Mouse (Mus musculus): ENCODE measurements around the gene Golga2. TPM values are rescaled to one million over a fixed set of nuclear protein-coding genes. Genes with fewer than 3 reads are reported as not detected.
A peak's percentile ranks its signal among the peaks of the same experiment; 100 is the strongest.
"Not testable (repeated sequence)": the region's sequence is repeated elsewhere in the genome, so short reads cannot be mapped to it uniquely, and the experiment has no call there.

Gene Golga2
- polyA plus RNA-seq, 1 experiment from 2014 or later = 20.2 TPM

DNA sequence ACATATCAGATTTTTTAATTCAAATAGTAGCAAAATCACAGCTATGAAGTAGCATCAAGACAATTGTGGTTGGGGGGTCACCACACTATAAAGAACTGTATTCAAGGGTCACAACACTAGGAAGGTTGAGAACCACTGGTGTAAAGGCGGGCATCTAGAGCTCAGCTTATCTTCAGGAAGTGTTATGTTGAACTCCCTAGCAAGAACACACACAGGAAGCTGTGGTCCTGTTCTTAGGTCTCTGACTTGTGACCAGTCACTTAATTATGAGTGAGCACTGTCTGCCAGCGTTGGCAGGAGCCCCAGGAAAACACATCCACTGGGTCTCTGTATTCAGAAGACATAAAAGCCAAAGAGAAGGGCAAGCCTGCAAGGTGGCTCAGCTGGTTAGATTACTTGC, 4.9 kb upstream of the Golga2 start:
- H3K36me3 ChIP-seq (ENCODE audit: control insufficient read depth, insufficient read depth, low read length) = peaks cover 78% of the 10 kb centered on the region
- ATAC-seq (replicated peaks; ENCODE audit: low FRiP score, low TSS enrichment, low read depth) = no peak
- no peak for DNase-seq (ENCODE audit: low spot score)
- no peak overlapping the region for H3K4me3 ChIP-seq (ENCODE audit: low read depth, low read length)
- no peaks in the 10 kb centered on the region for H3K27me3 ChIP-seq (replicated peaks; ENCODE audit: control insufficient read depth, insufficient read depth, low read length)
- no peaks in the 10 kb centered on the region for H3K9me3 ChIP-seq (ENCODE audit: control insufficient read depth, low read length)
- no peak overlapping the region for H3K9ac ChIP-seq (ENCODE audit: low read length)
- no peak overlapping the region for H3K4me2 ChIP-seq (ENCODE audit: low read length)
- H3K4me1 ChIP-seq (replicated peaks; ENCODE audit: control insufficient read depth, insufficient read depth, low read length) = no peaks in the 10 kb centered on the region; the same call in 1 of the 2 replicates
- 91% methylated on average over 2 of the region's 2 CpGs for WGBS
- H3K27ac ChIP-seq (ENCODE audit: low read depth) = no peak overlapping the region

DNA sequence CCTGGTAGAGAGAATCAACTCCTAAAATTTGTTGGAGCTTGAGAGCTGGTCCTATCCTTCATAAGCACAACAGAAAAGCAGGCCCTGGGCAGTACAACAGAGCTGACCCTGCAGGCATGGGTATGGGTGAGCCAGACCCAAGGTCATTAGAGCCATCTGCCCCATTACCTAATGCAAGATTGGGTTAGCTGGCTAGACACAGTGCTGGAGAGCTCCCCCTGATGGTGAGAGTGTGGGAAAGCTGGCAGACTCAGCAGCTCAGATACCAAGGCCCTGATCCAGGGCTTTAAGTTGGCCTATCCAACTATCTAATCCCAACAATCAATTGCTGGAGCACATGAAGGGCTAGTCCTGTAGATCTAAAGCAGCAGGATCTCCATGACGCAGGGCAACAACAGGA, 4.5 kb upstream of the Golga2 start:
- H3K4me2 ChIP-seq (ENCODE audit: low read length) = no peak overlapping the region
- DNase-seq (ENCODE audit: low spot score) (no peak), ATAC-seq (replicated peaks; ENCODE audit: low FRiP score, low TSS enrichment, low read depth) (no peak)
- no peak overlapping the region for H3K27ac ChIP-seq (ENCODE audit: low read depth)
- no peak overlapping the region for H3K9ac ChIP-seq (ENCODE audit: low read length)
- no peak overlapping the region for H3K4me3 ChIP-seq (ENCODE audit: low read depth, low read length)
- H3K27me3 ChIP-seq (replicated peaks; ENCODE audit: control insufficient read depth, insufficient read depth, low read length) = no peaks in the 10 kb centered on the region
- 81% methylated on average over 1 of the region's 1 CpGs for WGBS
- no peaks in the 10 kb centered on the region; the same call in 1 of the 2 replicates for H3K4me1 ChIP-seq (replicated peaks; ENCODE audit: control insufficient read depth, insufficient read depth, low read length)
- no peaks in the 10 kb centered on the region for H3K9me3 ChIP-seq (ENCODE audit: control insufficient read depth, low read length)
- H3K36me3 ChIP-seq (ENCODE audit: control insufficient read depth, insufficient read depth, low read length) = peaks cover 76% of the 10 kb centered on the region

DNA sequence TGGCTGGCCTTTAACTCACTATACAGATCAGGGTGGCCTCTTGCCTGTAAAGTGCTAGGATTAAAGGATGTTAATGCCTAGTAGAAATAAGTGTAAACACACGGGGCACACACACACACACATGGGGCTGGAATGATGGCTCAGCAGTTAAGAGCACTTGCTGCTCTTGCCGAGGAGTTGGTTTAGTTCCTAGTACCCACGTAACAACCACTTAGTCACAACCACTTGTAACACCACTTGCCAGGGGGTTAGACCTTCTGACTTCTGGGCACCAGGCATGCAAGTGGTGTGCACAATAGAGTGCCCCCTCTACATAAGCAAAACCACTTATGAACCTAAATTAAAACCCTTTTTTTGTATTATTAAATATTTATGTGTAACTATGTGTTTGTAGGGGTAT, 3.2 kb upstream of the Golga2 start:
- Histone ChIP-seq H3K4me2 (ENCODE audit: low read length) (no peak overlapping the region), H3K9ac (ENCODE audit: low read length) (no peak overlapping the region), H3K27ac (ENCODE audit: low read depth) (no peak overlapping the region), H3K27me3 (replicated peaks; ENCODE audit: control insufficient read depth, insufficient read depth, low read length) (no peaks in the 10 kb centered on the region), H3K4me1 (replicated peaks; ENCODE audit: control insufficient read depth, insufficient read depth, low read length) (peaks cover 3% of the 10 kb centered on the region; the same call in 1 of the 2 replicates), H3K4me3 (ENCODE audit: low read depth, low read length) (no peak overlapping the region), H3K9me3 (ENCODE audit: control insufficient read depth, low read length) (no peaks in the 10 kb centered on the region), H3K36me3 (ENCODE audit: control insufficient read depth, insufficient read depth, low read length) (peaks cover 64% of the 10 kb centered on the region)
- ATAC-seq (replicated peaks; ENCODE audit: low FRiP score, low TSS enrichment, low read depth) = no peak
- DNase-seq (ENCODE audit: low spot score) = no peak
- 77% methylated on average over 3 of the region's 3 CpGs for WGBS

DNA sequence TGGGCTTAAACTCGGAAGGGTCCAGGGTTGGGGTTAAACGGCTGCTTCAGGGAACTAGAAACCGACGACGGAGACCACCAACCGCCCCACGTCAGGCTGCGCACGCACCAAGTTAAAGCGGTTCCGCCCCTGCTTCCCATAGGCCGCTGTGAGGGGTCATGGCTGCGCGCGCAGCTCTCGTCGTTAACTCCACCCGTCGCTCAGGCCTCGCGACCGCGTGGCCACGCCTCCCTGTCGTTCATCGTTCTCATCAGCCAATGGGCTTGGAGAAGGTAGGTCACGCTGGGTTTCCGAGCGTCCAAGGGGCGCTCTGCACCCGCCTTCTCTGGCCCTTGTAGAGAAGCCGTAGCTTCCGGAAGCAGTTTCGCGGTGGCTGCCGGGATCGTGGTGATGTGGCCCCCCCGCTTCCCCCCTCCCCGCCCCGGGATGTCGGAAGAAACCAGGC, 761 bp downstream of the Golga2 start, which contains the start of gene Swi5:
Swi5 (minus strand) TSS at position 153 of the 445 bp plus-strand sequence.
- Histone ChIP-seq H3K27ac (ENCODE audit: low read depth) (peak within 1 kb of the TSS; percentile 45), H3K9me3 (ENCODE audit: control insufficient read depth, low read length) (no peaks in the 10 kb centered on the region), H3K4me1 (replicated peaks; ENCODE audit: control insufficient read depth, insufficient read depth, low read length) (peaks cover 7% of the 10 kb centered on the region; the same call in 1 of the 2 replicates), H3K36me3 (ENCODE audit: control insufficient read depth, insufficient read depth, low read length) (peaks cover 36% of the 10 kb centered on the region), H3K4me3 (ENCODE audit: low read depth, low read length) (peak within 1 kb of the TSS; percentile 74), H3K27me3 (replicated peaks; ENCODE audit: control insufficient read depth, insufficient read depth, low read length) (no peaks in the 10 kb centered on the region), H3K9ac (ENCODE audit: low read length) (peak within 1 kb of the TSS; percentile 75), H3K4me2 (ENCODE audit: low read length) (peak within 1 kb of the TSS; percentile 96)
- under 1% methylated on average over 40 of the region's 41 CpGs for WGBS
- DNase-seq (ENCODE audit: low spot score) (peak; percentile 97), ATAC-seq (replicated peaks; ENCODE audit: low FRiP score, low TSS enrichment, low read depth) (peak; percentile 99)

DNA sequence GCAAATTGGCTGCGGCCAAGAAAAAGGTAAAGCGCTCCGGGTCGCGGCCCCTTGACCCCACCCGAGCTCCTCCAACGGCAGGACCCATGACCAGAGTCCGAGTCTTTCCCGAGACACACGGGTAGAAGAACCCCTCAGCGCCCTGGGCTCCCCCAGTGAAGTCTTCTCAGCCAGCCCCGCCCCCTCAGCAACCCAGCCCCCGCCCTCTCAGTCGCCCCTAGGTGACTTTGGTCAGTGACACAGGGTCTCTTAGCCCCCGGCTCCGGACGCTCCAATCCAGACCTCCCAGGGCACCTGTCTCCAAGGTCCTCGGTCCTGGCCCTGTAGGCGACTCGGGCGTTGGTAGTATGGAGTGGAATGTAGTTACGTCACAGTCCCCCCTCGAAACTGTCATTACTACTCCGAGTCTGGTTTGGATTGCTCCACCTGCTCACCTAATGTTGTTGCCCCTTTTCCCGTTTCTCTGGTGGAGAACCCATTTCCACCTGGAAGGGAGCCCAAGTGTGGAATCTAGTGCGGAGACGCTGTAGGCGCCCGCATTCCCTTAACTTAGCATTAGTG, 1.3 kb downstream of the Golga2 start:
- Histone ChIP-seq H3K27me3 (replicated peaks; ENCODE audit: control insufficient read depth, insufficient read depth, low read length) (no peaks in the 10 kb centered on the region), H3K9me3 (ENCODE audit: control insufficient read depth, low read length) (no peaks in the 10 kb centered on the region), H3K4me3 (ENCODE audit: low read depth, low read length) (peak overlapping the region; percentile 74), H3K9ac (ENCODE audit: low read length) (peak overlapping the region; percentile 74), H3K36me3 (ENCODE audit: control insufficient read depth, insufficient read depth, low read length) (peaks cover 33% of the 10 kb centered on the region), H3K27ac (ENCODE audit: low read depth) (peak overlapping the region; percentile 36), H3K4me2 (ENCODE audit: low read length) (peak overlapping the region; percentile 96), H3K4me1 (replicated peaks; ENCODE audit: control insufficient read depth, insufficient read depth, low read length) (peaks cover 7% of the 10 kb centered on the region; the same call in 1 of the 2 replicates)
- DNase-seq (ENCODE audit: low spot score) (peak; percentile 67), ATAC-seq (replicated peaks; ENCODE audit: low FRiP score, low TSS enrichment, low read depth) (peak; percentile 66)
- 2% methylated on average over 26 of the region's 29 CpGs for WGBS

DNA sequence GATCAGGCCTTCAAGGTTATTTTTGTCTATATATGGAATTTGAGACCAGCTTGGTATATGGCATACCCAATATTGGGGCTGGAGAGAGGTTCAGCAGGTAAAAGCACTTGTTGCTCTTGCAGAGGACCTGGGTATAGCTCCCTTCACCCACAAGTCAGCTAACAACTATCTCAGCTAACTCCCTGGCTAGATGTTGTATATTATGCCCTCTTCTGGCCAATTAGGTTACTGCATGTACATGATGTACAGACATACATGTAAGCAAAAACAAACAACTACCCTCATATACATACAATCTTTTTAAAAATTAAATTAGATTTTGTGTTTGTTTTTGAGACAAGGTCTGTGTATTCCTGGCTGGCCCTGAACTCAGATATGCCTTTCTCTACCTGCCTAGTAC, 2.4 kb downstream of the Golga2 start:
- ATAC-seq (replicated peaks; ENCODE audit: low FRiP score, low TSS enrichment, low read depth) (no peak), DNase-seq (ENCODE audit: low spot score) (no peak)
- Histone ChIP-seq H3K9me3 (ENCODE audit: control insufficient read depth, low read length) (no peaks in the 10 kb centered on the region), H3K4me2 (ENCODE audit: low read length) (peak overlapping the region; percentile 96), H3K9ac (ENCODE audit: low read length) (no peak overlapping the region), H3K27ac (ENCODE audit: low read depth) (no peak overlapping the region), H3K36me3 (ENCODE audit: control insufficient read depth, insufficient read depth, low read length) (peaks cover 27% of the 10 kb centered on the region), H3K4me3 (ENCODE audit: low read depth, low read length) (no peak overlapping the region), H3K27me3 (replicated peaks; ENCODE audit: control insufficient read depth, insufficient read depth, low read length) (no peaks in the 10 kb centered on the region), H3K4me1 (replicated peaks; ENCODE audit: control insufficient read depth, insufficient read depth, low read length) (peaks cover 7% of the 10 kb centered on the region; the same call in 1 of the 2 replicates)

DNA sequence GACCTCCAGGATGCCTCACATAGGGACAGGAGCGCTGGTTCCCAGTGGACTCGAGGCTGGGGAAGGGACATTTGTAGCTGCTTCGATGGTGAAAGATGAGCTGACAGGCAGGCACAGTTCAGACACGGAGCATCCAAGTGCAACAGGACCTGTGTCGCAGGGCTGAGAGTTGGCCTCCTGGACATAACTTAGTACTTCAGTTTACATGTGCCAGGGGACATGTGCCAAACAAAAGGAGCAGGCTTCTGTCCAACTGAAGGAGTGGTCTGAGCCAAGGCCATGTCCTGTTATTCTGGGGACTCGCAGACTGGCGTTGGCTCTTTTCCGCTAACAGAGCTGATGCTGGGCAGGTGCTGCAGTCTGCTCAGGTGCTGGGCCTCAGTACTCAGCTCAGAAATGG, 7.2 kb downstream of the Golga2 start:
- WGBS = 89% methylated on average over 8 of the region's 8 CpGs
- Histone ChIP-seq H3K4me2 (ENCODE audit: low read length) (no peak overlapping the region), H3K27me3 (replicated peaks; ENCODE audit: control insufficient read depth, insufficient read depth, low read length) (no peaks in the 10 kb centered on the region), H3K27ac (ENCODE audit: low read depth) (no peak overlapping the region), H3K4me1 (replicated peaks; ENCODE audit: control insufficient read depth, insufficient read depth, low read length) (peaks cover 1% of the 10 kb centered on the region; the same call in 1 of the 2 replicates), H3K4me3 (ENCODE audit: low read depth, low read length) (no peak overlapping the region), H3K36me3 (ENCODE audit: control insufficient read depth, insufficient read depth, low read length) (peaks cover 50% of the 10 kb centered on the region), H3K9ac (ENCODE audit: low read length) (no peak overlapping the region), H3K9me3 (ENCODE audit: control insufficient read depth, low read length) (no peaks in the 10 kb centered on the region)
- ATAC-seq (replicated peaks; ENCODE audit: low FRiP score, low TSS enrichment, low read depth) (no peak), DNase-seq (ENCODE audit: low spot score) (no peak)

DNA sequence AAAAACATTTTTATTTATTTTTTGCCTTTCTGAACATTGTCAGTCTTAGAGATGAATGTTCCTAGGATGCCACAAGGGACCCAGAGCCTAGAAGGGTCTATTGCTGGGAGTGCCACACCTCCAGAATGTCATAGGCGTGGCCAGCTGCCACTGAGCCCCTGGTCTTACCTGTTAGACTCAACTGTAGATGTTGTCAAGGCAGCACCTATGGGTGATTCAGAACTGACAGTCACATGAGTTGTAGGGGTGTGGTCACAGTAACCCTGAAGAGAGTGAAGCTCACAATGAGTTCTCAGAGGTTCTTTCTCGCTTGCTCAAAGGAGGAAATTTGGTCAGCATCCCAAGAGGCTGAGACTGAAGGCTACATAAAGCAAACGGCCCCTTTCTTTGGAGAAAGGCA, 8.1 kb downstream of the Golga2 start:
- Histone ChIP-seq H3K9me3 (ENCODE audit: control insufficient read depth, low read length) (no peaks in the 10 kb centered on the region), H3K27me3 (replicated peaks; ENCODE audit: control insufficient read depth, insufficient read depth, low read length) (no peaks in the 10 kb centered on the region), H3K4me1 (replicated peaks; ENCODE audit: control insufficient read depth, insufficient read depth, low read length) (no peaks in the 10 kb centered on the region), H3K9ac (ENCODE audit: low read length) (no peak overlapping the region), H3K36me3 (ENCODE audit: control insufficient read depth, insufficient read depth, low read length) (peaks cover 60% of the 10 kb centered on the region), H3K27ac (ENCODE audit: low read depth) (no peak overlapping the region), H3K4me2 (ENCODE audit: low read length) (no peak overlapping the region), H3K4me3 (ENCODE audit: low read depth, low read length) (no peak overlapping the region)
- DNase-seq (ENCODE audit: low spot score) = no peak
- no peak for ATAC-seq (replicated peaks; ENCODE audit: low FRiP score, low TSS enrichment, low read depth)
- WGBS = 90% methylated on average over 3 of the region's 3 CpGs

DNA sequence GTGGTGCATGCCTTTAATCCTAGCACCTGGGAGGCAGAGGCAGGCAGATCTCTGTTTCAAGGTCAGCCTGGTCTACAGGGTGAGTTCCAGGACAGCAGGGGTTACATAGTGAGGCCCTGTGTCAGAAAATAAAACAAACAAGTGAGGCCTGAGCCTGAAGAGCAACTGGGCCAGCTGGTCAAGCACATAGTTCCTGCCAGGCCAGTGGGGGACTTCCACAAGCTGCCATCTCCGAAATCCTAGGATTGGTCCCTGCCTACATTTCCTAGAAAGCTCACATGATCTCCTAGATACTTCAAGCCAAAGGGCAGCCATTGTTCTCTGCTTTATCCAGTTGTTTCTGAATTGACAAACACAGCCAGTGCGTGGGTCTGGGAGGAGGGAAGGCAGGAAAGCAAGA, 8.7 kb downstream of the Golga2 start:
- DNase-seq (ENCODE audit: low spot score); H3K4me2 ChIP-seq (ENCODE audit: low read length); H3K27me3 ChIP-seq (replicated peaks; ENCODE audit: control insufficient read depth, insufficient read depth, low read length); ATAC-seq (replicated peaks; ENCODE audit: low FRiP score, low TSS enrichment, low read depth); H3K9ac ChIP-seq (ENCODE audit: low read length); H3K4me3 ChIP-seq (ENCODE audit: low read depth, low read length); H3K4me1 ChIP-seq (replicated peaks; ENCODE audit: control insufficient read depth, insufficient read depth, low read length); H3K27ac ChIP-seq (ENCODE audit: low read depth); H3K9me3 ChIP-seq (ENCODE audit: control insufficient read depth, low read length): not testable (repeated sequence)
- H3K36me3 ChIP-seq (ENCODE audit: control insufficient read depth, insufficient read depth, low read length) = peaks cover 64% of the 10 kb centered on the region
- 88% methylated on average over 2 of the region's 2 CpGs for WGBS

All from intestine, embryonic 14.5 days (tissue).